Mouse (Mus musculus) spleen, postnatal 10 days (tissue): ENCODE results near the gene Syna.

Experiments used
- DNase-seq, 2 experiments: peaks; one replicate each; pipeline ENCODE4 v3.0.0; 2021 to 2022; ENCODE audit warnings: low spot score in 2 of 2

The Syna gene

DNA sequence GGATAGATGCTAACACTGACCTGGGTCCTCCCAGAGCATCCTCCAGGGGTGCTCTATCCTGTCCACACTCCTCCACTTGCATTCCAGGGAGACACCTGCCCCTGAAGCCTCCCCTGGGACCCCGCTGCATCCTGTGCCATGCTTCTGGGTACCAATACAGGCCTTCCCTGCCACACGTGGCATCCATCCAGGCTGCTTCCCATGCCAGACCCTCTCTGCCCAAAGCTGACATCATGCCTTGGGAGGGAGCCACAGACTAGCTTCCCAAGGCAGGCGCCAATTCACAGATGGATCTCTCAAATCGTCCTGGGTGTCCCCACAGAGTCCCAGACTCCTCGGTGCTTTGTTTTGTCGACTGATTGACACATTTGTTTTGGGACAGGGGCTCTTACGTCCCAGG lies 29.1 kb downstream of the Syna start:
- DNase-seq, result no peak

- DNase-seq, result no peak
Observed at GRCm38 (mm10) chr5:134528488-134528887, 31.5 kb downstream of the Syna start.

GRCm38 (mm10) chr5:134525971-134526711 lies 33.8 kb downstream of the Syna start:
- DNase-seq, result peak in 1 of 2 experiments; percentile 43

GRCm38 (mm10) chr5:134523728-134524127 lies 36.2 kb downstream of the Syna start:
- DNase-seq, result no peak

GRCm38 (mm10) chr5:134522524-134522923 lies 37.4 kb downstream of the Syna start:
- DNase-seq, result no peak

GRCm38 (mm10) chr5:134521806-134522205 lies 38.2 kb downstream of the Syna start:
- DNase-seq, result peak in 1 of 2 experiments; percentile 50

DNA sequence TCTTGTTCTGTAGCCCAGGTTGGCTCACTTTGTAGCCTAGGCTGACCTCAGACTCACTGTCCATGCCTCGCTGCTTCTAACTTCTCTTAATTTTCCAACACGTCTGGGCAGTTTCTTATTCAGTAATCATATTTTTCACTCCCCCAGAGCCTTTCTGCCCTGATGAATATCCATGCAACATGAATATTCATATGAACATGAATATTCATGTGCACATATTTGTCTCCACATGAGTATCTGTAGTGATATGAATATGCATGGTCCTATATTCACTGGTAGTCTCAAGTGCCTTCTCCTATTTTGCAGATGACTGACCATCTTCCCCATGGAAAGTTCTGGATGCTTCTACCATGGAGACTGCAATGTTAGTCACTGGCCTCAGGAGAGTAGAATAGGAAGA lies 38.8 kb downstream of the Syna start:
- DNase-seq, result no peak

GRCm38 (mm10) chr5:134520120-134520519 lies 39.9 kb downstream of the Syna start:
- no peak for DNase-seq

GRCm38 (mm10) chr5:134519471-134519870 lies 40.5 kb downstream of the Syna start:
- DNase-seq, result no peak

DNA sequence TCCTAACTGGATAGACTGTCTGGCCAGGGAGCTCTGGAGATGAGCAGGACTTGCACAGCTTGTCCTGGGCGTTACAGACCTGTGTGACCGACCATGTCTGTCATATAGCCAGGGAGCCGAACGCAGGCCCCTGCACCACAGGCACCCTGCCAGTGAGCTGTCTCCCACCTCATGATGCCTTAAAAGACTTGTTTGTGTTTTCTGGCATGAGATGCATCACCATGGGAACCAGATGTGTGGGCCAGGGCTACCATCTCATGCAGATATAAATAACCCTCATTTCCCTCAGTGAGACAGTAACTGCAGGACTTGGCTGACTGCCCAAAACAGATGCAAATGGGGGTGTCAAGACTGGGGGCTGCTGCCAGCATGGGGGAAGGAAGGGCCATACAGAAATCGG lies 47.9 kb downstream of the Syna start:
- DNase-seq, result no peak

DNA sequence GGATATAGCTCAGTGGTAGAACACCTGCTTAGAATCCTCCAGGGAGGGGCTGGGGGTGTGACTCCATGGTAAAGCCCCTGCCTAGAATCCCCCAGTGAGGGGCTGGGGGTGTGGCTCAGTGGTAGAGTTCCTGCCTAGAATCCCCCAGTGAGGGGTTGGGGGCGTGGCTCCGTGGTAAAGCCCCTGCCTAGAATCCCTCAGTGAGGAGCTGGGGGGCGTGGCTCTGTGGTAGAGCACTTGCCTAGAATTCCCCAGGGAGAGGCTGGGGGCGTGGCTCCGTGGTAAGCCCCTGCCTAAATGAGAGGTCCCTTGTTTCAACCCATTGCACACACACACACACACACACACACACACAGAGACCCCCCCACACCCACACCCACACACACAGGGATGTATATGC lies 49.7 kb downstream of the Syna start:
- DNase-seq, result no peak

DNA sequence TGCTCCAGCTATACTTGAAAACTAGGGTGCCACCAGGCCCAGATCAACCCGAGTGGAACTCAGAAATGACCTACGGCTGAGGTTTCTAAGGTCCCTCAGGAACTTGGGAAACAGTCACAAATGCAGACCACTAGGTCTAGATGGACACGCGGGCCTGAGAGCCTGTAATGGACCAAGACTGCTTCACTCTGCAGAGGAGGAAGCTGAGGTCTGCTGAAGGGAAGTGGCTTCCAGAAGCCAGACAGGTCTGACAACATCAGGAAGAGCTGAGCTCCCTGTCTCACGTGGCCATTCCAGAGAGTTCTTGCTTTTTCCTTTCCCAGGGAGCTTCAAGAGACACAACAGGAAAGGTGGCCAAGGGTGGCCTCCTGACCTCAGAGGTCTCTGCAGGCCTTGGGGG lies 51.0 kb downstream of the Syna start:
- DNase-seq, result no peak
